Mouse (Mus musculus) ES-E14 (cell line): Measurements from ENCODE around the gene Pcnx4.

Source experiments
- CHD2 ChIP-seq: IDR thresholded peaks from 2 replicates; pipeline ENCODE4 v1.6.1; 2014; ENCODE audit warnings: mild to moderate bottlenecking, low read depth, low read length, inconsistent platforms
- HCFC1 ChIP-seq: IDR thresholded peaks from 2 replicates; pipeline ENCODE4 v1.6.1; 2012; ENCODE audit warnings: low read length, inconsistent platforms, borderline replicate concordance; ENCODE audit not compliant: insufficient read depth

DNA sequence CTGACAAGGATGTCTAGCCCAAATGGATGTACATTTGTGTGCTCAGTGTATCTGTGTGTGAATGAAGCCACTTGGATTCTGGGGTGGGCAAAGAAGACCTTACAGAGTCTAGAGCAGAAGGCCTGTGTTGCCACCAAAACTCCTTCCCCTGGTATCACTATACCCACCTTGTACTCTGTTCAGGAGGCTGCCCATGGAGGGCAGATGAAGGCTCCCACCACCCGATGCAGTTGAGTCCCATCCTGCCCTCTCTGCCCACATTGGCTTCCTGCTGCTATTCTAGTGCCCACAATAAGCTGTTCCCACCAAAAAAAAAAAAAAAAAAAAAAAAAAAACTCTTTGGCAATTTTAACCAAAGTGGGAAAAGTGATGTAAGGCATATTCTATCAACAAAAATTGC is 85.3 kb downstream of the Pcnx4 start:
- TF ChIP-seq HCFC1 (no peak), CHD2 (no peak)
